Mouse (Mus musculus): ENCODE data around the gene Esrra.

- no peak for TF ChIP-seq POLR2A (IDR thresholded peaks at IDR 0.05; ENCODE audit: insufficient read depth, low read depth, low read length)
- TF ChIP-seq CTCF (IDR thresholded peaks at IDR 0.05; ENCODE audit: insufficient read depth, low read depth, low read length), result no peak
Observed at GRCm38 (mm10) chr19:6913991-6914390, 7.6 kb downstream of the Esrra start.

Data from olfactory bulb, adult 2 months (tissue).